Mouse (Mus musculus): ENCODE measurements around the gene Arhgap9.

Gene Arhgap9

GRCm38 (mm10) chr10:127350594-127351284 is 29.0 kb downstream of the Arhgap9 start:
- peak; percentile 68 to 81 for DNase-seq

DNA sequence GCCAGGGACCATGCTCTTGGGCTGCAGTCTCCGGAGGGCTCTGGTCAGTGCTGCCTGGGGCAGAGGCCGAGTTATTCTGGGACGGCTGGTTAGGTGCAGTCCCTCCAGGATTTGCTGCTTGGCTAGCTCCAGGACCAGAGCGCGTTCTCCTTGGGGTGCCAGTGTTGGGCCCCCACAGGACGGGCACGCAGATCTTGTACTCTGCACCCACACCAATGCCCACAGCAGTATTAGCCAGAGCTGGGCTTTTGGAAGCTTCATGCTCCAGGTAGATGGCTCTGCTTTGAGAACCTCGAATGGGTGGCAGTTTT is 29.5 kb downstream of the Arhgap9 start:
- no peak for DNase-seq

DNA sequence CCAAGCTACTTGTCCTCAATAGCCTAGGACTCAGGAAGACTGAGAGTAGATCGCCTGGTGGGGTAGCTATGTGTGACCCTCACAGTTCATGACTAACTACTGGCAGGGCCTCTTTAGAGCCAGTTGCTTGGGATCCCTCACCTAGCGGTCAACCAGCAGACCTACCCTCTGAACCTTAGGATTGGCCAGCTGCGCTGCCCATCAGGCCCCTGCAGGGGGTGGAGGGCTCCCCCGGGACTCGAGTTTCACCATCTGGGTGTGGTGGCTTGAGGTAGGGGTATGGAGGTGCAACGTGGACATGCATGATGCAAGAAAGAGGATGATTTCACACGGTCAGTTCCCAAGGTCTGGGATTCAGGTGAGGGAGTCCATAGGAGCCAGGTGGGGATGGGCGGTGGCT is 30.0 kb downstream of the Arhgap9 start:
- DNase-seq: no peak

DNA sequence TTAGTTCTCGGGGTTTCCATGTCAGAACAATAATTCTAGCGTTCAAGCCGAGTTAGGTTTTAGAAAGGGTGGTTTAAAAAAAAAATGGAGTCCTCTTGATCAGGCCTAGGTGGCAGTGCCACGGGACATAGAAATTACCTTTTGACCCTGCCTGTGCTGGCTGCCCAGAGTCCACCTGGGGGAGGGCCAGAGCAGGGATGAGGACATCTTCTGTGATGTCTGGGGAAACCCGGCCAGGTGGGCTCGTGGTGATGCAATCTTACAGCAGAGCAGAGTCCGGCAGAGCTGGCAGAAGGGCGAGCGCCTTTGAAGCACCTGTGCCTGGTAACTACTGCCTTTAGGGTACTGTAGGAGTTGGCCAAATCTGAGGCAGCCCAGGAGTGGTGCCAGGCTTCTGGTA is 30.4 kb downstream of the Arhgap9 start:
- peak in 1 of 2 experiments; percentile 21 for DNase-seq

DNA sequence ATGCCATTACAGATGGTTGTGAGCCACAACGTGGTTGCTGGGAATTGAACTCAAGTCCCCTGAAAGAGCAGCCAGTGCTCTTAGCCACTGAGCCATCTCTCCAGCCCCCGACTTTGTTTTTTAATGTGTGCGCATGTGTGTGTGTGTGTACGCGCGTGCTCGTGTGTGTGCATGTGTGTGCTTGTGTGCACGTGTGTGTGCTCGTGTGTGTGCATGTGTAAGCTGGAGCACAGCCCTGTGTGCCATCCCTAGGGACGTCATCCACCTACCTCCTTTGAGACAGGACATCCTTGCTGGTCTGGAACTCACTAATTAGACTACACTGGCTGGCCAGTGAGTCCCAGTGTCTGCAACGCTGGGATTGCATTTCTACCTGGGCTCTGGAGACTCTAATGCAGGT is 31.0 kb downstream of the Arhgap9 start:
- no peak for DNase-seq

DNA sequence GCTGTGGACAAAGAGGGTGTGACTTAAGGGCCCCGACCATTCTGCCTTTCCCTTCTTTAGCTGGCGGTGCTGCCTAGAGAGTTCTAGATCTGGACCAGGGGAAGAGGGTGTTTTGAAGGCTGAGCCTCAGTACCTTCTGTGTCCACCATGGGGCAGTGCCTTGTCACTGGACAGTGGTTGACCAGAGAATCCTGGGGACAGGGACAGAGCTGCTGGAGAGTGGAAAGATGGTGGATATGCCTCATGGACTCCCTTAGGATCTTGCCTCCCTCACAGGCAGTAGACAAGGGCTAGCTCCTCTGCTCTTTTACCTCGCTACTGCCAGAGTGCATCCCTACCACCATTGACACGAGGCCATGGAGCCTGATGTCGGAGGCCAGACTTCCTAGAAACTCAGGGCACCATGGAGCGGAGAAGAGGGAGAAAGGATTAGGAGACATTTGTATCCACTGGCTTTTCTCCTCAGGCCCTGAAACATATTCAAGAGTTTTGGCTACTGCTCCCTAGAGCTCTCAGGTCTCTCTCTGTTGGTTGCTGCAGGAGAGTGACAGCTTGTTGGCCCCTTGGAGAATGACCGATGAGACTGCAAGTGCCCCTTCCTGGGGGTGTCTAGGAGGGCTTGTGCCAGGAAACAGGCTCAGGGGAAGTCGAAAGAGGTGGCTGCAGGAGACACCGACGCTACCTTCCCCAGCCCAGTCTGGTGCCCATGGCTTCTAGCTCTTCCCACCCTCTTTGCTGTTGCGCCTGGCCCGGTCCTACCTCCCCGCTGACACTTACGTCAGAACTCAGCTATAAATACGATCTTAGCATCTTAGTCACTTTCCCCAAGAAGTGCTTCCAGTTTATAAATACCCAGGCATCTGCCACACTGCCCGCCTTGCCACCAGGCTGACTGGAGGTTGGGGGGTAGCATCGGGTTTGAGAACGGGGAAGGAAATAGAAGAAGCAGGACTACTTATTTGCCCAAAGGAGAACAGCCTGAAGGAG is 32.4 kb downstream of the Arhgap9 start, which contains the start of gene Inhbe:
TSS of gene Inhbe (minus strand) at position 503 of the 987 bp plus-strand sequence.
- no peak for DNase-seq

DNA sequence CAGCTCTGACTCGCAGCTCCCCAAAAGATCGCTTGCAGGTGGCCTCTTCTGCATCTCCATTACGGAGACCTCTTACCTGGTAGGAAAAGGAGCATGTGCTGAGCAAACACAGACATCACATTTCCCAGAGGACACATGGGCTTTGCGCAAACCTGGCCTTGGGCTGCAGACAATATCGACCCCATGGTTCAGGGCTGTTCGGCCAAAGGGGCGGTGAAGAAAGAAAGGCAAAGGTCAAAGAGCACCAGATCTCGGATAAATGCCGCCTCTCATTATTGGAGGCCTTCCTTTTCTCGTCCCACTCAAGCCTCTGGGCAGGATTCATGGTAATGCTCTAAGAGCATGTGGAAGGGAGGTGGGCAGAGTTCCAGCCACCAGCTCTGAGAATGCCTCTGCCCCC is 33.6 kb downstream of the Arhgap9 start:
- DNase-seq: no peak

- no peak for DNase-seq
These were observed 39.0 kb downstream of the Arhgap9 start for GRCm38 (mm10) chr10:127360714-127361113.

- no peak for DNase-seq
These were observed 45.4 kb downstream of the Arhgap9 start for GRCm38 (mm10) chr10:127367116-127367515.

DNA sequence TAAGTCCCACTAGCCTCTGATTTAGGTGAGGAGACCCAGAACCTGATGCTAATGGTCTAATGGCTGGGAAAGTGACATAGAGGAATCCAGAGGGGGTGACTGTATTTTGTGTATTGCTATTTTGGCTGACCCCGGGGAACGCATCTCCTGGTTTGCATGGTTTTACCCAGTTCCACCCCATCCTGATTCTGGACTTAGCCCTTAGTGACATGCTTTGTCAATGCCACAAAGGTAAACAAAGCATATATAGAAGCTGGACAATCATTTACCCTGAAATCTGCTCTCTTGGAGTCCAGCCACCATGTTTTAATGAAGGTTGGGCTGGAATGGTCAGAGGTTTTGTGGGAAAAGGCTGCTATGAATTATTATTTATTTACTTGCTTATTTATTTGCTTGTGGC is 46.5 kb downstream of the Arhgap9 start:
- DNase-seq: no peak

GRCm38 (mm10) chr10:127369834-127370820 is 48.4 kb downstream of the Arhgap9 start, which contains the start of gene Inhbc:
Inhbc (minus strand) TSS chr10:127370431.
- no peak for DNase-seq

DNA sequence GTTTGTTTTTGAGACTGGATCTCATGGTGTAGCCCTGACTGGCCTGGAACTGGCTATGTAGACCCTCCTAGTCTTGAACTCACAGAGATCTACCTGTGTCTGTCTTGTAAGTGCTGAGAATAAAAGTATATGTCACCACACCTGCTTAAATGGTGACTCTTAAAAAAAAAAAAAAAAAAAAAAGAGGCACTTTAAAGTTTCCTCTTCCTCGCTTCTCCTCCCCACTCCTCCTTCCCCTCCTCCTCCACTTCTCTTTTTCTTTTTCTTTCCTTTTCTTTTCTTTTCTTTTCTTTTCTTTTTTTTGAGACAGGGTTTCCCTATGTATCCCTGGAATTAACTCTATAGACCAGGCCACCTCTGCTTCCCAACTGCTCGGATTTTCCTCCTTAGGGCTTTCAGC is 49.3 kb downstream of the Arhgap9 start:
- DNase-seq: no peak

DNA sequence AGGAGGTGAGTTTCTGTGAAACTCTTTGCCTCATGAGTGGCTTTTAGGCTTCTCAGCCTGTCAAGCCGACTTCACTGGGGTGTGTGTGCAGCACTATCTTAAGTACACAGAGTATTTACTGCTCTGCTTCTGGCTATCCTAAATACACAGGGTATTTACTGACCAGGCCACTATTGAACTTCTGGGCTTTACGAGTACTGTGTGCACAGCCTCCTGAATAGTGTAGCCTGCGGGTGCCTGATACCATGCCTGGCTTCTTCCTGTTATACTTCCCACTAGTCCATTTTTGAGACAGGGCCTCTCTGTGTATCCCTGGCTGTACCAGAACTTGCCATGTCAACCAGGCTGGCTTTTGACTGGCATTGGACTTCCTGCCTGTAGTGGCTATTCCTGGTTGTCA is 55.9 kb downstream of the Arhgap9 start:
- no peak for DNase-seq
